Mouse (Mus musculus) small intestine, adult 2 months (tissue): ENCODE measurements around the gene Zfp652. TPM values are rescaled to one million over a fixed set of nuclear protein-coding genes. Genes with fewer than 3 reads are reported as not detected.
A peak's percentile ranks its signal among the peaks of the same experiment; 100 is the strongest.

ENCODE experiments used
- H3K27ac ChIP-seq: fragments of 200-500 bp; 2 replicates; pipeline ENCODE4 v1.5.1; 2012; ENCODE audit warnings: low read depth, low read length, control low read depth, inconsistent platforms; ENCODE audit not compliant: insufficient read depth
- H3K27me3 ChIP-seq: fragments of 200-500 bp; 2 replicates; pipeline ENCODE4 v1.6.1; 2012; ENCODE audit warnings: mild to moderate bottlenecking, moderate library complexity, low read length, inconsistent platforms; ENCODE audit not compliant: control insufficient read depth, insufficient read depth
- H3K36me3 ChIP-seq: fragments of 200-500 bp; 2 replicates; pipeline ENCODE4 v1.6.1; 2012; ENCODE audit warnings: mild to moderate bottlenecking, low read length, control low read depth, inconsistent platforms; ENCODE audit not compliant: control insufficient read depth, insufficient read depth
- H3K4me1 ChIP-seq: fragments of 200-500 bp; 2 replicates; pipeline ENCODE4 v1.6.1; 2012; ENCODE audit warnings: low read length, inconsistent platforms, mixed read lengths; ENCODE audit not compliant: control insufficient read depth, insufficient read depth, insufficient read length
- H3K4me3 ChIP-seq: fragments of 200-500 bp; 2 replicates; pipeline ENCODE4 v1.5.1; 2012; ENCODE audit warnings: low read depth, mild to moderate bottlenecking, control low read depth, inconsistent platforms, low read length, moderate library complexity
- CTCF ChIP-seq: fragments of 200-500 bp; IDR thresholded peaks from 2 replicates; pipeline ENCODE4 v1.5.1; 2012; ENCODE audit warnings: low read depth, mild to moderate bottlenecking, control low read depth, inconsistent platforms, low read length, moderate library complexity, mixed read lengths; ENCODE audit not compliant: insufficient replicate concordance, insufficient read length; ENCODE audit errors: extremely low read depth
- POLR2A ChIP-seq: fragments of 200-500 bp; IDR thresholded peaks from 2 replicates; pipeline ENCODE4 v1.6.1; 2012; ENCODE audit warnings: low read depth, mild to moderate bottlenecking, control low read depth, inconsistent platforms, low read length, moderate library complexity
- WGBS: fragments of 180-500 bp; shearing (Covaris S2); methylation state at CpG from one replicate; pipeline ENCODE4 v1.1.7; 2018; 5-methylcytosine and 5-hydroxymethylcytosine counted together
- polyA plus RNA-seq: library from polyadenylated mRNA; depleted of rRNA; stranded (reverse); fragments of >200 nt; gene quantifications from 2 replicates; pipeline ENCODE4 v1.2.3, GENCODE M21; 2012

The Zfp652 gene
- polyA plus RNA-seq, 1 experiment: 25.1 TPM

- H3K27me3 ChIP-seq: no peaks in the 10 kb centered on the region
- H3K4me1 ChIP-seq: peaks cover 4% of the 10 kb centered on the region
- 60% methylated on average over 4 of the region's 4 CpGs for WGBS
- no peaks in the 10 kb centered on the region for H3K36me3 ChIP-seq
- no peak overlapping the region for H3K4me3 ChIP-seq
- no peak overlapping the region for H3K27ac ChIP-seq
- TF ChIP-seq POLR2A (no peak), CTCF (no peak)
These were observed 132.5 kb downstream of the Zfp652 start for GRCm38 (mm10) chr11:95844935-95845334.

GRCm38 (mm10) chr11:95850898-95851297 lies 138.4 kb downstream of the Zfp652 start:
- TF ChIP-seq CTCF (no peak), POLR2A (no peak)
- no peaks in the 10 kb centered on the region for H3K27me3 ChIP-seq
- 76% methylated on average over 2 of the region's 2 CpGs for WGBS
- H3K4me1 ChIP-seq: peaks cover 2% of the 10 kb centered on the region; the same call in 1 of the 2 replicates
- no peak overlapping the region for H3K4me3 ChIP-seq
- H3K36me3 ChIP-seq: no peaks in the 10 kb centered on the region
- no peak overlapping the region for H3K27ac ChIP-seq

- no peak overlapping the region for H3K27ac ChIP-seq
- no peak overlapping the region for H3K4me3 ChIP-seq
- WGBS: 32% methylated on average over 5 of the region's 5 CpGs
- H3K4me1 ChIP-seq: no peaks in the 10 kb centered on the region
- no peaks in the 10 kb centered on the region for H3K27me3 ChIP-seq
- TF ChIP-seq POLR2A (no peak), CTCF (peak; percentile 85; the same call in 1 of the 2 replicates)
- no peaks in the 10 kb centered on the region for H3K36me3 ChIP-seq
These were observed 141.2 kb downstream of the Zfp652 start for GRCm38 (mm10) chr11:95853684-95854083.

- Histone ChIP-seq H3K27ac (no peak overlapping the region), H3K4me3 (no peak overlapping the region), H3K4me1 (no peaks in the 10 kb centered on the region; the same call in 1 of the 2 replicates), H3K27me3 (no peaks in the 10 kb centered on the region), H3K36me3 (no peaks in the 10 kb centered on the region)
- WGBS: 92% methylated on average over 4 of the region's 4 CpGs
- TF ChIP-seq CTCF: no peak
- no peak for TF ChIP-seq POLR2A
These were observed 144.8 kb downstream of the Zfp652 start for GRCm38 (mm10) chr11:95857306-95857705.

- WGBS: 22% methylated on average over 21 of the region's 21 CpGs
- TF ChIP-seq POLR2A (no peak), CTCF (no peak)
- peak overlapping the region; percentile 80 for H3K4me3 ChIP-seq
- H3K27ac ChIP-seq: peak overlapping the region; percentile 56
- no peaks in the 10 kb centered on the region; the same call in 1 of the 2 replicates for H3K4me1 ChIP-seq
- no peaks in the 10 kb centered on the region for H3K27me3 ChIP-seq
- H3K36me3 ChIP-seq: no peaks in the 10 kb centered on the region
These were observed 145.4 kb downstream of the Zfp652 start for GRCm38 (mm10) chr11:95857716-95858527.

GRCm38 (mm10) chr11:95858528-95859467 lies 146.3 kb downstream of the Zfp652 start:
- H3K27ac ChIP-seq: peak overlapping the region; percentile 87
- H3K4me1 ChIP-seq: no peaks in the 10 kb centered on the region; the same call in 1 of the 2 replicates
- peak; percentile 5; the same call in 1 of the 2 replicates for TF ChIP-seq POLR2A
- TF ChIP-seq CTCF: no peak
- peaks cover 3% of the 10 kb centered on the region; the same call in 1 of the 2 replicates for H3K36me3 ChIP-seq
- H3K27me3 ChIP-seq: no peaks in the 10 kb centered on the region
- under 1% methylated on average over 58 of the region's 58 CpGs for WGBS
- H3K4me3 ChIP-seq: peak overlapping the region; percentile 80

- Histone ChIP-seq H3K4me3 (peak overlapping the region; percentile 80), H3K27ac (peak overlapping the region; percentile 87), H3K27me3 (no peaks in the 10 kb centered on the region), H3K4me1 (no peaks in the 10 kb centered on the region; the same call in 1 of the 2 replicates), H3K36me3 (peaks cover 6% of the 10 kb centered on the region; the same call in 1 of the 2 replicates)
- TF ChIP-seq CTCF (no peak), POLR2A (0 out of 2 replicates have a peak, but pooled peaks have one; percentile 4)
- under 1% methylated on average over 35 of the region's 35 CpGs for WGBS
These were observed 147.0 kb downstream of the Zfp652 start for GRCm38 (mm10) chr11:95859468-95859855.
